Mouse (Mus musculus) cerebellum, adult (tissue): ENCODE data around the gene Hap1.

ENCODE experiments used
- ATAC-seq: cut with Nextera tagmentation; 2 replicates; pipeline ENCODE4 v1.9.2; 2017; ENCODE audit warnings: mild to moderate bottlenecking, moderate library complexity, mixed read lengths; ENCODE audit not compliant: insufficient number of reproducible peaks, low FRiP score, low TSS enrichment

Gene Hap1

DNA sequence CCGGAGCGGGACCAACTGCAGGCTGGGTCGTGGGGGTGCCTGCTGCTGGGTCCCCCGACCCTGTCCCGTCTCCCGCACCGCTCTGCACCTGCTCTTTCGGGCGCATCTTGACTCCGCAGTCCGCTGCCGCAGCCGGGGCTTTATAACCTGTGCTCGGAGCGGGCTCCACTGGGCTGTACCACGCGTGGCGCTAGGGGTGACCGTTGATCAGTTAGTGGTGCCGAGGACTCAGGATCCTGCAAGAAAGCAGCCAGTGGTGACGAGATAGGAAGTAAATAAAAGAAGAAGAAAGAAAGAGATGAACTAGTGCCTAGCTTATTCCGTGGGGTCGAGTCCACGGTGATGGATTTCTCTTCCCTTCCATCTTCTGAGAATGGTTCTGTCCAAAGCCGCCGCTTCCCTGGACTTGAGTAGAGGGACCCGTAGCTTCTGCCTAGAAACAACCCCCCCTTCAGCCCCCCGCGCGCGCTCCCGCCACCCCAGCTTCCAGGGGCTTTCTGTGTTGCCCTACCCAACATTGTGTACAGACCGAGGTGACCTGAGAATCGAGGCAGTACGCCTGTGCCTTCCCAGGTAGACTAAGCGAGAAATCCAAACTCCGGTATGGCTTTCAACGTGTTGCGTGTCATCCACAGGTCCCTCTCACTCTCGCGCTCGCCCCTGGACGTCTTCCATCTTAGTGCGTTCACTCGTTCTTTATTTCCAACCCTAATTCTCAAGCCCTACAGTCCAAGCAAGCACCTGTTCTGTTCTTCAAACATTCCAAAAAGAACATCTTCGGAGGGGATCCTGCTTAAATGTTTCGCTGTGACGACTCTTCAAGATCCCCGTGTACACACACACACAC is at the start of gene Hap1:
TSS of gene Hap1 (minus strand) at position 157 of the 847 bp plus-strand sequence.
- peak; percentile 52; the same call in 1 of the 2 replicates for ATAC-seq

DNA sequence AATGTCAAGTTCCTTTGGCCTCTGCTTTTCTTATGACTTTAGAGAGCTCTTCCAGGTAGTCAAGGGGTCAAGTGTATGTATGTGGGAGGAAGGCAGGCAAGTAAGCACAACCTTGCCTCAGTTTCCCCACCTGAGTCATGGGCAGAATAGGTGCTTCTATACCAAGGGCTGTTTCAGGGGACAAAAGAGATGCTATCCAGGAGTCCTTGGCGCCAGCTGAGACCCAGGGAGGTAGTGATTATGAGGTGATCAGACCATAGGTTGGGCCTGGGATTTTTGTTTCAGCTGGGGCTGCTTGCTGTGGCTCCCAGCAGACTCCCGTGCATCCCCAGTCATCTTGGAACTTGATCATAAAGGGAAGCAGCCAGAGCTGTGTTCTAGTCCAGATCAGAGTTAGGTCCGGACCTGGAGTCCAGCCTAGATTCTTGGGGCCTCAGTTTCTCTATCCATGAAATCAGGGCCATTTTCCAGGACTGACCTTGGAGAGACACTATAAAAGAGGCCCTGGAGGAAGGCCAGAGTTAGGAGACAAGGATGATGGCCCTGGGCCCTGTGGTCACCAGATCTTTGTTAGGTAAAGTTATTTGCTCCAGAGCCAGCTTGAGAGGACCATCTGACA is 48.6 kb upstream of the Hap1 start:
- no peak for ATAC-seq

DNA sequence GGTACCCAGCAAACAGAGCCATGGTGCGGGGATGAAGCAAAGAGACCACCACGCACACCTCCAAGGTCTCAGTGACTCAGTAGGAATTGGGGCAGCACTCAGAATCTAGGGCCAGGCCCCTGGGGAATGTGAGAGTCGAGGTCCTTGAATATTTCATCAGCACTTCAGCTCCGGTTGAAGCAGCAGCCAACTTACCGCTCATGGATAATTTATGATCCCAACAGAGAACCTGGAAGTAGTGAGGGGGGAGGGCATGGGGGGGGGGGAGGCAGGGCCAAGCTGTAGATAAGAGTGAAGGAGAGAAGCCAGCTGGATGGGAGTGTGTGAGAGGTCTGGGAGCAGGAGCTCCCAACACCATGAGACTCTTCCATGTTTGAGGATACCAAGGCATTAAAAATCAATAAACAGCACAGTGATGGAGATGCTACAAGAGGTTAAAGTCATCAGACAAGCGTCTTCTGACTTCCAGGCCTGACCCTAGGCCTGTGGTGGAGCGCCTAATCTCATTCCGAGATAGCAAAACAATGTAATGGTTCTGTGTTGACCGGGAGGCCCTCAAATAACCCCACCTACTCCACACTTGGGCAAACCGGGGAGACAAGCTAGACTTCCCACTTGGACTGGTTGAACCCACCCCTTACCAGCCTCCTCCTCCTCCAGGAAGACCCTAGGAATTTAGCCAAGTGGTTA is 47.7 kb upstream of the Hap1 start:
- no peak for ATAC-seq

GRCm38 (mm10) chr11:100402682-100403081 is 46.8 kb upstream of the Hap1 start:
- no peak for ATAC-seq

DNA sequence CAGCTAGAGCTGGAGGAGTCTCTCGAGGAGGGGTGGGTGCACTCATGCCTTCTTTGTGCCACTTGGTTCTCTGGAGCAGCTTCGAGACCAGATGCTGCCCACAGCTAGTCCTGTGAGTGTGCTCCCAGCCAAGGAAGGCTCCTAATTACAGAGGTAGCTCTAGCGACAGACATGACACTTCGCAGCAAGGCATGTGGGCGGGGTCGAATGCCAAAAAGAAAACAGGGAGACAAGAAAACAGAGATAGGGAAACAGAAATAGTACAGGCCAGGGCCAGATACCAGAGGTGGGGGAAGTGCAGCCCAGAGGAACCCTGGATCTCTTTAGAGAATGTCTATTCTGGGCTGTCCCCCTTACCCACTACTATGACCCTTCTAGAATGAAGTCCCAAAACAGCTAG is 46.3 kb upstream of the Hap1 start:
- no peak for ATAC-seq

DNA sequence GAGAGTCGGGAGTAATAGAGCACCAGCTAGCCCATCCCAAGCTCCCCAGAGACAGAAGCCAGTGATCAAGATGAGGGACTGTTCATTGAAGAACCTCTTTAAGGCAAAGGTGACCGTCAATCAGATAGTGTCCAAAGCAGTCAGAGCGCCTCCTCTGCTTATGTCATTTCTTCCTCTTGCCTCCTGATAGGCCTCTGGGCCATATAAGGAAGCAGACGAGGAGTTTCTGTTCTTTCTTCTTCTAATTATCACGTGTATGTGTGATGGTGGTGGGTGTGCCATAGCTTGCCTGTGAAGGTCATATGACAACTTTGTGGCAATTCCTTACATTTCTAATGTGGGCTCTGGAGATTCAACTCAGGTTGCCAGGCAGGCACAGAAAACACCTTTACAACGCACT is 44.9 kb upstream of the Hap1 start:
- ATAC-seq = no peak

- ATAC-seq = no peak
These were observed 44.0 kb upstream of the Hap1 start for GRCm38 (mm10) chr11:100399727-100400538.

DNA sequence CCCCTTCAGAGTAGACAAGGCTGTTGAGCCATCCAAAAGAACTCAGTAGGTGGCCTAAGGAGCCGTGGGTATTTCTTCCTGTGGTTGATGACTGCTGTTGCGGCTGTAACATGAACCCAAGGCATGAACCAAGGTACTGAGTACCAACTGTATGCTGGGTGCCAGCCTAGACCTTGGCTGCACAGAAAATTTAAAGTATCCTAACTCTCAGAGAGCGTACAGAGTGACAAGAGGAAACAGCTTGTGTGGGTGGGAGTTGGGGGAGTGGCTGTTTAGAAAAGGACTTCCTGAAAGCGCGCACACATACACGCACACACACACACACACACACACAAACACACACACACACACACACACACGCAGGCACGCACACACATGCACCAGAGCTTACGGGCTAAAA is 43.4 kb upstream of the Hap1 start:
- no peak for ATAC-seq

GRCm38 (mm10) chr11:100398517-100398916 is 42.6 kb upstream of the Hap1 start:
- no peak for ATAC-seq

- ATAC-seq = peak; percentile 94
These were observed 41.9 kb upstream of the Hap1 start, which contains the start of gene Jup for GRCm38 (mm10) chr11:100397600-100398389. TSS of gene Jup (minus strand) at chr11:100397763.

DNA sequence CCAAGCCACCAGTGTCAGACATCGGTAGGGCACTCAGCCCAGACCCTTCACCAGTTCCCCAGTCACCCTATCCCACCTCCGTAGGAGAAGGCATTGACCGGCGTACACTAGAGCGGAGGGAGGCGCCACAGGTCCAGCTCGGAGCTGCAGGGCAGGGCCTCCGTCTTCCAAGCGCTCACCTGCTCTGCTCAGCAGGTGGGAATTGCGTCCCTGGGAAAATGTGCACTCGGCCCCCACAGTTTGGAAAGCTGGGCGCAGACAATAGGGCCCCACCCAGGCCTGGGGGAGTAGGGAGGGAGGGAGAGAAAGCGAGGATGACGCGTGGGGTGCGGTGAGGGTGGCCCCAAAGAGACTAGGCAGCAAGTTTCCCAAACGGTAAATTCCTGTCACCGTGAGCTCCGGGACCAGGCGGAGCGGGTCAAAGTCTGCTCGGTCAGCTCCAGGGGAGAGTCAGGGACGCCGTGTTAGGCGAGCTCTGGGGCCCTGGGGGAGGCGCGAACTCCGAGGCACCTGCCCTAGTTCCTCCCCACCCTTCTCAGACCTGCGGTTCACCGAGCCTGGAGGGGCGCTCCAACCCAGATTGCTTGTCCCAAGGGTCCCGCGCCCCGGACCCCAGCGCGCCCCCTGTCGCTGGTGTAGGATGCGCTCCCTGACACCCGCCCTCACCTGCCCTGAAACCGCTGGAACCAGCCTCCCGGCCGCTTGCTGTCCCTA is 41.1 kb upstream of the Hap1 start:
- ATAC-seq = 0 out of 2 replicates have a peak, but pooled peaks have one; percentile 2

DNA sequence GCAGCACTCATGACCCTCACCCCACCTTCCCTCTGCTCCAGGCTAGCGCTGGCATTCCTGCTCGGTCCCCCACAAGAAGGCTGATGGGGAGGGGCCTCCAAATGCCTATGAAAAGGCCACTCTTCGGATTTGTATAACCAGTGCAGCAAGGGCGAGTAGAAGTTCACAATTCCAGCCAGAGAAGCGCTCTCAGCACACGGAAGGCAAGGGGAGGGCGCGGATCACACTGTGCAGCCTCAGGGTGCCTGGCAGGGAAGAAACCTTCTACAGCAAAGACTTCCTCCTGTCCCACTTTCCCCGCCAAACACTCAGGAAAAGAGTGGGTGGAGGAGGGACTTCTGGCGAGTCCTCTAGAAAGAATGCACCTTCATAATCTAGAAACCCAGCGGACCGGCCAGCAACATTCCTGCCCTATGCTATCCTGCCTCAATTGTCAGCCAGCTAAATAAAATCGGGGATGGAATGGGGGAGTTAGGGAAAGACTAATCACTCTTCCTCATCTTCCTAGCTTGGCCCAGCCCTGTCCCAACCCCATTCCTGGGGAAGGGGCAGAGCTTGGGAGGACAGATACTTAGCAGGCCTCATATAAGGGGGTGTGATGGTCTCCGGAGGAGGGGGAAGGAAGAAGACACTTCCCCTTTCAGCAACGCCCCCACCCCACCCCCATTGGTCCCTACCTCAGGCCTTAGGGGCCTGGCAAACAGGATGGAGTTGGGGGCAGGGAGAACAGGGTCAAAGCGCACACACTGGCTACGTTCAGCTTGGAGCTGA is 40.1 kb upstream of the Hap1 start:
- ATAC-seq = no peak

- 0 out of 2 replicates have a peak, but pooled peaks have one; percentile 34 for ATAC-seq
These were observed 39.3 kb upstream of the Hap1 start for GRCm38 (mm10) chr11:100395200-100395599.

GRCm38 (mm10) chr11:100394353-100395074 is 38.6 kb upstream of the Hap1 start:
- ATAC-seq = no peak

DNA sequence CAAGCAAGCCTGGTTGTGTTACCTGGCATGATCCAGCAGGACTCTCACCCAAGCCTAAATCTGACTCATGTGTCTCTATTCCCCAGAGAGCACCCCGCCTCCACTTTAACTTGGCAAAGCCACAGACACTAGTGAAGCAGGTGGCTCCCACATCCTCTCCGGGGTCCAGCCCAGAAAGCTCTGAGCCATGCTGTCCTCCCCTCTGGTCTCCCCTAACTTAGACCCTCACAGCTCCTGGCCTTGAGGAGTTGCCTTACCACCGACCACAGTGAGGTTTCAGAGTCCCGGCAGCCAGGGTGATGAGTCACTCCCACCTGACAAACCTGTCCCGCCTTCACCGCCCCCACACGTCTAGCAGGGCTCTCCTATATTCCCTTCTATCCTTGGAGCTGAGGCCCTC is 37.8 kb upstream of the Hap1 start:
- no peak for ATAC-seq

DNA sequence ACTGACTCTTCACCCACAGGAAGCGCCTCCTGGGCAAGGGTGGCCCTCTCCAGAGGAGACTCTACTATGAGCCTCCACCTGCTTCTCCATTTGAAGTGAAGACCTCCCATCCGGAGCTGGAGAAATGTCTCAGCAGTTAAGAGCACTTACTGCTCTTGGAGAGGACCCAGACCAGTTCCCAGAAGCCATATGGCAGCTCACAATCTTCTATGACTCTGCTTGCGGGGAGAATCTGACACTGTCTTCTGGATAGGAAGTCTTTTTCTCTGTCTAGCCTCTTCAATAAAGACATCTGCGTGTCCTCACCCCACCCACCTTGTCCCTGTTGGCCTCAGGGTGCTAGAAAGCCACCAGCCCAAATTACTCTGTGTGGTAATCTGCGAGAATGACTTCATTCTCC is 37.0 kb upstream of the Hap1 start:
- ATAC-seq = no peak

DNA sequence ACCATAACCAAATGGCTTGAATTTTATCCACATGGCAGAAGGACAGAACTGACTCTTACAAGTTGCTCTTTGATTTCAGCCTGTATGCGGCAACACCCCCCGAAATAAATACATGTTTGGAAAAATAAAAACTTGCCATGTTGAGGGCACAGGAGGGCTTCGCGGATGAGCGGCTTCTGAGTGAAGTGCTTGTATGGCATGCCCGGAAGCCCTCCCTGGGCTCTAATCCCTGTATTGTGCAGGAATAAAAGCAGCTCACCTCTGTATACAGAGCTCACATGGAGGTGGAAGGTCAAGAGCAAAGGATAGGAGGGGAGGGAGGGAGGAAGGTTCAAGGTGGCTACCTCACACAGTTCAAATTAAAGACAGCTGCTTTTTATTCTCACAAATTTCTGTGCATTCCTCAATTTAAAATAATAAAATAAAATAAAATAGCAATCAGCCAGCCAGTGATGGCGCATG is 36.0 kb upstream of the Hap1 start:
- ATAC-seq = no peak
